Mouse (Mus musculus): ENCODE measurements around the gene Zfand4. TPM values are rescaled to one million over a fixed set of nuclear protein-coding genes. Genes with fewer than 3 reads are reported as not detected.

Zfand4 gene
- total and polyA plus RNA-seq, 3 experiments = 4.3 to 5.5 TPM; not detected in 1

GRCm38 (mm10) chr6:116337835-116338501, 73.9 kb downstream of the Zfand4 start, which contains the start of gene March8:
Gene March8 (plus strand): TSS chr6:116338024.
- DNase-seq (ENCODE audit: low read depth, low spot score) = peak; percentile 90
- Histone ChIP-seq H3K9ac (ENCODE audit: control insufficient read depth, low read depth, low read length, poor library complexity, severe bottlenecking) (peak within 1 kb of the TSS; percentile 92), H3K36me3 (ENCODE audit: control insufficient read depth in 1 of 2, insufficient read depth in 2 of 2, low read length in 2 of 2) (peaks cover 0 to 24% of the 10 kb centered on the region in 2 experiments; a peak in 2 of 4 replicates), H3K79me2 (ENCODE audit: control insufficient read depth, insufficient read depth, low read length, poor library complexity) (peaks cover 10% of the 10 kb centered on the region), H3K27ac (ENCODE audit: control insufficient read depth, low read depth, low read length) (peak within 1 kb of the TSS; percentile 13), H3K27me3 (ENCODE audit: control insufficient read depth in 1 of 2, insufficient read depth in 2 of 2, low read length in 2 of 2) (no peaks in the 10 kb centered on the region), H3K9me3 (replicated peaks; ENCODE audit: insufficient read depth, low read length) (no peaks in the 10 kb centered on the region), H3K4me3 (ENCODE audit: control insufficient read depth in 1 of 2, insufficient read depth in 1 of 2, low read depth in 2 of 2, low read length in 2 of 2) (peak within 1 kb of the TSS; percentile 74 to 83), H3K4me1 (ENCODE audit: control insufficient read depth in 1 of 2, insufficient read depth in 2 of 2, low read length in 2 of 2) (peaks cover 4 to 14% of the 10 kb centered on the region in 2 experiments)
- TF ChIP-seq NRF1 (IDR thresholded peaks at IDR 0.05; ENCODE audit: insufficient read depth, low read depth, low read length, poor library complexity, severe bottlenecking) (no peak), CHD2 (IDR thresholded peaks at IDR 0.05; ENCODE audit: low read length) (no peak), POLR2AphosphoS2 (IDR thresholded peaks at IDR 0.05; ENCODE audit: low read length) (no peak), SIN3A (IDR thresholded peaks at IDR 0.05; ENCODE audit: low read length) (peak; percentile 98), HCFC1 (IDR thresholded peaks at IDR 0.05; ENCODE audit: low read depth, low read length) (peak; percentile 77), POLR2A (IDR thresholded peaks at IDR 0.05; ENCODE audit: control insufficient read depth in 1 of 2, insufficient read depth in 1 of 2, low read depth in 1 of 2, low read length in 2 of 2, poor library complexity in 1 of 2) (peak in 1 of 2 experiments; percentile 51; a peak in 2 of 4 replicates), ZMIZ1 (IDR thresholded peaks at IDR 0.05; ENCODE audit: low read depth, low read length) (no peak), TAL1 (IDR thresholded peaks at IDR 0.05; ENCODE audit: low read length) (no peak), GATA1 (IDR thresholded peaks at IDR 0.05; ENCODE audit: low read depth, low read length) (no peak), KAT2A (conservative IDR thresholded peaks at IDR 0.05; ENCODE audit: low read depth, low read length) (no peak), ETS1 (IDR thresholded peaks at IDR 0.05; ENCODE audit: low read depth, low read length) (peak; percentile 54), MXI1 (IDR thresholded peaks at IDR 0.05; ENCODE audit: low read depth, low read length) (peak; percentile 85), ZNF384 (IDR thresholded peaks at IDR 0.05; ENCODE audit: low read depth, low read length) (no peak), SMC3 (IDR thresholded peaks at IDR 0.05; ENCODE audit: low read depth, low read length) (no peak), TBP (IDR thresholded peaks at IDR 0.05; ENCODE audit: low read depth, low read length) (no peak), MAFK (IDR thresholded peaks at IDR 0.05; ENCODE audit: borderline replicate concordance, low read depth, low read length) (no peak), MAZ (IDR thresholded peaks at IDR 0.05; ENCODE audit: low read depth, low read length) (no peak), POLR2AphosphoS5 (IDR thresholded peaks at IDR 0.05; ENCODE audit: borderline replicate concordance, low read depth, low read length) (no peak), RAD21 (IDR thresholded peaks at IDR 0.05; ENCODE audit: low read depth, low read length) (no peak), TCF12 (IDR thresholded peaks at IDR 0.05; ENCODE audit: low read depth, low read length) (peak; percentile 42; the same call in 1 of the 2 replicates), UBTF (IDR thresholded peaks at IDR 0.05; ENCODE audit: borderline replicate concordance, insufficient read depth, low read depth, low read length) (0 out of 2 replicates have a peak, but pooled peaks have one; percentile 62), ZC3H11A (IDR thresholded peaks at IDR 0.05; ENCODE audit: low read depth, low read length) (no peak), USF1 (IDR thresholded peaks at IDR 0.05; ENCODE audit: low read depth, low read length) (peak; percentile 99), NELFE (IDR thresholded peaks at IDR 0.05; ENCODE audit: low read depth, low read length) (peak; percentile 36; the same call in 1 of the 2 replicates), ZKSCAN1 (IDR thresholded peaks at IDR 0.05; ENCODE audit: low read depth, low read length) (no peak), EP300 (IDR thresholded peaks at IDR 0.05; ENCODE audit: low read depth in 1 of 2, low read length in 2 of 2) (no peak), MAX (IDR thresholded peaks at IDR 0.05; ENCODE audit: low read length) (peak; percentile 96), E2F4 (IDR thresholded peaks at IDR 0.05; ENCODE audit: borderline replicate concordance, low read depth, low read length) (no peak), MYC (IDR thresholded peaks at IDR 0.05; ENCODE audit: low read depth, low read length) (no peak), GABPA (IDR thresholded peaks at IDR 0.05; ENCODE audit: low read depth, low read length) (no peak), BHLHE40 (IDR thresholded peaks at IDR 0.05; ENCODE audit: borderline replicate concordance, low read depth, low read length) (peak; percentile 94), USF2 (IDR thresholded peaks at IDR 0.05; ENCODE audit: borderline replicate concordance in 1 of 2, insufficient read depth in 1 of 2, low read depth in 1 of 2, low read length in 2 of 2) (peak; percentile 96 to 100), CTCF (IDR thresholded peaks at IDR 0.05 in 2 of 3, conservative IDR thresholded peaks at IDR 0.05 in 1 of 3; ENCODE audit: control insufficient read depth in 1 of 3, insufficient read depth in 1 of 3, low read depth in 2 of 3, low read length in 3 of 3, poor library complexity in 1 of 3, severe bottlenecking in 1 of 3) (no peak), MYB (IDR thresholded peaks at IDR 0.05; ENCODE audit: low read depth, low read length) (no peak), JUND (IDR thresholded peaks at IDR 0.05; ENCODE audit: low read depth, low read length) (no peak), ELF1 (IDR thresholded peaks at IDR 0.05; ENCODE audit: low read depth, low read length) (0 out of 2 replicates have a peak, but pooled peaks have one; percentile 29), CHD1 (IDR thresholded peaks at IDR 0.05; ENCODE audit: low read depth, low read length) (no peak)

Measured in MEL (cell line).